Mouse (Mus musculus) gastrocnemius, adult 18-20 months (tissue): Measurements from ENCODE around the gene Gjb2. TPM values are rescaled to one million over a fixed set of nuclear protein-coding genes. Genes with fewer than 3 reads are reported as not detected.
A peak's percentile ranks its signal among the peaks of the same experiment; 100 is the strongest.

Experiments
- DNase-seq: peaks from one replicate; pipeline ENCODE4 v3.0.0; 2021; ENCODE audit warnings: low spot score
- long read RNA-seq, 2 experiments: library from polyadenylated mRNA; stranded (forward); transcript quantifications; one replicate each; pipeline ENCODE4 v2.0.0; 2021
- total RNA-seq, 2 experiments: library from RNA; stranded (reverse); gene quantifications; 2 replicates each; pipeline ENCODE4 v1.2.3; 2021

The Gjb2 gene
- total RNA-seq = under 1 TPM; 0.11 to 0.83 TPM
- long read RNA-seq, experiment 1 = 0 reads
- long read RNA-seq, experiment 2 = 0 reads

GRCm38 (mm10) chr14:57104106-57105023, at the start of gene Gjb2:
TSS of gene Gjb2 (minus strand) at chr14:57104702.
- DNase-seq = no peak

- DNase-seq = no peak
These were observed 41.2 kb upstream of the Gjb2 start for GRCm38 (mm10) chr14:57145741-57146140.

- no peak for DNase-seq
These were observed 30.8 kb upstream of the Gjb2 start for GRCm38 (mm10) chr14:57135265-57135664.

- no peak for DNase-seq
These were observed 28.7 kb upstream of the Gjb2 start, which contains the start of gene Gjb6 for GRCm38 (mm10) chr14:57133161-57133661. TSS of gene Gjb6 (minus strand) at chr14:57133611.

- no peak for DNase-seq
These were observed 22.9 kb upstream of the Gjb2 start for GRCm38 (mm10) chr14:57127383-57127782.

- no peak for DNase-seq
These were observed 17.8 kb upstream of the Gjb2 start for GRCm38 (mm10) chr14:57122295-57122694.

GRCm38 (mm10) chr14:57115823-57116544, 11.5 kb upstream of the Gjb2 start, which contains the start of gene Gm4491:
TSS of gene Gm4491 (minus strand) at chr14:57115883.
- DNase-seq = no peak

GRCm38 (mm10) chr14:57109194-57109593, 4.7 kb upstream of the Gjb2 start:
- peak; percentile 7 for DNase-seq

- no peak for DNase-seq
These were observed 3.4 kb upstream of the Gjb2 start for GRCm38 (mm10) chr14:57107916-57108315.

GRCm38 (mm10) chr14:57107091-57107490, 2.6 kb upstream of the Gjb2 start:
- no peak for DNase-seq

GRCm38 (mm10) chr14:57105721-57106120, 1.2 kb upstream of the Gjb2 start:
- no peak for DNase-seq

- no peak for DNase-seq
These were observed 609 bp upstream of the Gjb2 start for GRCm38 (mm10) chr14:57105111-57105510.

GRCm38 (mm10) chr14:57103711-57104105, 794 bp downstream of the Gjb2 start:
- no peak for DNase-seq

GRCm38 (mm10) chr14:57103121-57103520, 1.4 kb downstream of the Gjb2 start:
- no peak for DNase-seq

- DNase-seq = no peak
These were observed 2.9 kb downstream of the Gjb2 start for GRCm38 (mm10) chr14:57101623-57102022.

- DNase-seq = no peak
These were observed 8.6 kb downstream of the Gjb2 start for GRCm38 (mm10) chr14:57095855-57096254.

- peak; percentile 28 for DNase-seq
These were observed 11.5 kb downstream of the Gjb2 start for GRCm38 (mm10) chr14:57093029-57093428.

- DNase-seq = no peak
These were observed 14.5 kb downstream of the Gjb2 start for GRCm38 (mm10) chr14:57090001-57090400.

- DNase-seq = no peak
These were observed 15.4 kb downstream of the Gjb2 start for GRCm38 (mm10) chr14:57089107-57089506.

- DNase-seq = no peak
These were observed 20.3 kb downstream of the Gjb2 start for GRCm38 (mm10) chr14:57084180-57084668.

- DNase-seq = no peak
These were observed 21.6 kb downstream of the Gjb2 start for GRCm38 (mm10) chr14:57082863-57083262.

- no peak for DNase-seq
These were observed 29.0 kb downstream of the Gjb2 start for GRCm38 (mm10) chr14:57075537-57075936.
